Mouse (Mus musculus) cerebellum, postnatal 25 days (tissue): Measurements from ENCODE around the gene Ntn5.

Experiments
- DNase-seq, 2 experiments: peaks; one replicate each; pipeline ENCODE4 v3.0.0; 2021; ENCODE audit warnings: mixed read lengths in 2 of 2

Ntn5 gene

GRCm38 (mm10) chr7:45700301-45701015 lies 16.6 kb downstream of the Ntn5 start:
- DNase-seq, result peak; percentile 83 to 84

- DNase-seq, result peak; percentile 52 to 62
These were observed 17.2 kb downstream of the Ntn5 start for GRCm38 (mm10) chr7:45701072-45701471.

- peak; percentile 21 to 43 for DNase-seq
These were observed 17.8 kb downstream of the Ntn5 start for GRCm38 (mm10) chr7:45701607-45702006.

GRCm38 (mm10) chr7:45702316-45702715 lies 18.5 kb downstream of the Ntn5 start:
- DNase-seq, result no peak

GRCm38 (mm10) chr7:45702809-45703520 lies 19.1 kb downstream of the Ntn5 start:
- DNase-seq, result peak in 1 of 2 experiments; percentile 25

GRCm38 (mm10) chr7:45703521-45704033 lies 19.8 kb downstream of the Ntn5 start:
- DNase-seq, result no peak

GRCm38 (mm10) chr7:45704046-45704559 lies 20.3 kb downstream of the Ntn5 start:
- peak; percentile 79 to 85 for DNase-seq

- DNase-seq, result peak; percentile 97 to 98
These were observed 21.1 kb downstream of the Ntn5 start, which contains the start of gene Dbp for GRCm38 (mm10) chr7:45704730-45705442. Gene Dbp, plus strand, starts transcription at chr7:45705088.

GRCm38 (mm10) chr7:45705443-45705864 lies 21.6 kb downstream of the Ntn5 start:
- no peak for DNase-seq

GRCm38 (mm10) chr7:45705873-45706281 lies 22.1 kb downstream of the Ntn5 start:
- peak; percentile 83 to 85 for DNase-seq

GRCm38 (mm10) chr7:45706721-45707241 lies 23.0 kb downstream of the Ntn5 start:
- peak; percentile 89 to 95 for DNase-seq

GRCm38 (mm10) chr7:45707375-45707967 lies 23.6 kb downstream of the Ntn5 start:
- DNase-seq, result peak; percentile 98

GRCm38 (mm10) chr7:45708221-45708761 lies 24.5 kb downstream of the Ntn5 start:
- DNase-seq, result peak in 1 of 2 experiments; percentile 52

GRCm38 (mm10) chr7:45709036-45709435 lies 25.2 kb downstream of the Ntn5 start:
- DNase-seq, result peak in 1 of 2 experiments; percentile 38

- DNase-seq, result peak in 1 of 2 experiments; percentile 46
These were observed 26.0 kb downstream of the Ntn5 start for GRCm38 (mm10) chr7:45709677-45710355.

GRCm38 (mm10) chr7:45710477-45711191 lies 26.8 kb downstream of the Ntn5 start:
- no peak for DNase-seq

- DNase-seq, result peak in 1 of 2 experiments; percentile 52
These were observed 27.6 kb downstream of the Ntn5 start for GRCm38 (mm10) chr7:45711316-45712021.

- DNase-seq, result peak; percentile 45 to 58
These were observed 28.4 kb downstream of the Ntn5 start for GRCm38 (mm10) chr7:45712022-45712757.

- peak in 1 of 2 experiments; percentile 51 for DNase-seq
These were observed 29.6 kb downstream of the Ntn5 start for GRCm38 (mm10) chr7:45713396-45713795.
